Mouse (Mus musculus): ENCODE data around the gene Pip4k2a. TPM values are rescaled to one million over a fixed set of nuclear protein-coding genes. Genes with fewer than 3 reads are reported as not detected.

Pip4k2a gene
- polyA plus RNA-seq, 1 experiment from 2014 or later = 9.9 TPM

DNA sequence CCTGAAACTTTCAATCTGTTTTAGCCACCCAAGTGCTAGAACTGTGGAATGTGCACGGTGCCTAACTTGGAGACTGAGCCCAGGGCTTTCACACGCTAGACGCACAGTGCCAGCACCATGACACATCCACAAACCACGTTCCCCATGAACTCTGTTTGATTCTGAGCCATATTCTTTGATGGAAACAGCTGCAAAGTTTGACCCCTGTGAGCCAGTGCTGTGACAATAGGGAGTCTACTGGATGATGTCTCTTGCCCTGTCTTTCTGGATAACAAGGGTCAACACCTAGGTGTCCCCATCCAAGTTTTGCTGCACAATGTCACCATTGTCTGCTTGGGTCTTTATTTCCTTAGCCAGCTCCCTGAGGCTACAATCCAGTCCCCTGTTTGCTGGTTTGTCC is 203.7 kb downstream of the Pip4k2a start:
- Histone ChIP-seq H3K4me1 (peaks cover under 1% of the 10 kb centered on the region; the same call in 1 of the 2 replicates), H3K9ac (replicated peaks) (no peak overlapping the region), H3K4me3 (replicated peaks) (no peak overlapping the region), H3K27me3 (replicated peaks) (no peaks in the 10 kb centered on the region), H3K4me2 (no peak overlapping the region), H3K36me3 (no peaks in the 10 kb centered on the region), H3K27ac (replicated peaks) (no peak overlapping the region), H3K9me3 (replicated peaks) (no peaks in the 10 kb centered on the region)
- ATAC-seq (ENCODE audit: low FRiP score) = no peak
- 76% methylated on average over 4 of the region's 4 CpGs for WGBS

Other genes with a start within 250 kb of the Pip4k2a start
- 0.37 and 0.41 TPM in 2 replicates for gene 4930426L09Rik, start 217 bp upstream of the Pip4k2a start, polyA plus RNA-seq (2015; fragmentation: Nextera tagmentation; extraction: Ambion mirVana)
- 0.95 and 1.3 TPM in 2 replicates for gene Armc3, start 201.2 kb upstream of the Pip4k2a start, polyA plus RNA-seq (2015; fragmentation: Nextera tagmentation; extraction: Ambion mirVana)